ENCODE assay signal across 14 mouse cellular contexts in genomic region chr4:32158886-32159285, GRCm38 (mm10).
DNase-seq lines count a peak whose midpoint lies in the region.
"Had no signal": no experiment of that assay in that cellular context is flagged by ENCODE, and none has a peak within 500 bp of the region (broad histone marks: within the 10 kb centered on the region; RNA-seq: fewer than 3 reads in every experiment).

No protein-coding gene starts in this region.

- intact Hi-C loops in gastrocnemius, postnatal 36 days (cut with DNase I), result loop anchor here (10.0 kb wide), 1 partner anchor 416 kb away; no protein-coding TSS in a partner anchor

- DNase-seq in ES-CJ7 (ENCODE audit: low read depth, low spot score) (peak; percentile 53), R1 (ENCODE audit: low read depth, low spot score) (peak; percentile 57)
- DNase-seq in brain, adult 2 months (ENCODE audit: low read depth, low spot score), result peak; percentile 27
- DNase-seq in gastrocnemius, postnatal 36 days, result no peak
- no peak for DNase-seq in adrenal gland, adult 2 months
- no peak for DNase-seq in cerebellum, postnatal 14 days
- DNase-seq: adrenal gland, postnatal 10 days; adrenal gland, postnatal 25 days; cerebellum, adult 11-12 months; cerebellum, adult 2 months; cerebellum, adult 9-10 months; cerebellum, postnatal 10 days; cerebellum, postnatal 36 days; embryo, embryonic 11 days had no signal

Comparison
In these comparisons a context has a peak if more than half of its experiments do, and no peak if none do; other contexts are left out.
1. DNase-seq: peak in ES-CJ7 (single experiment), R1 (single experiment) and brain, adult 2 months (single experiment); none in gastrocnemius, postnatal 36 days (0 of 2), adrenal gland, adult 2 months (single experiment) and cerebellum, postnatal 14 days (0 of 2).